Mouse (Mus musculus) megakaryocyte, embryonic 14.5 days (primary cell): Measurements from ENCODE around the gene Glp2r.

ENCODE experiments used
- FLI1 ChIP-seq: IDR thresholded peaks from 2 replicates; pipeline ENCODE4 v1.6.1; 2012; ENCODE audit warnings: low read length, inconsistent platforms, mixed read lengths
- GATA1 ChIP-seq: IDR thresholded peaks from 3 replicates; pipeline ENCODE4 v1.6.1; 2012; ENCODE audit warnings: mixed read lengths, low read length, inconsistent platforms, borderline replicate concordance

GRCm38 (mm10) chr11:67771053-67771452 is at the start of gene Glp2r:
- TF ChIP-seq GATA1 (no peak), FLI1 (no peak)
